Mouse (Mus musculus) limb, embryonic 14.5 days (tissue): ENCODE results near the gene Nbea. TPM values are rescaled to one million over a fixed set of nuclear protein-coding genes. Genes with fewer than 3 reads are reported as not detected.
"Not testable (repeated sequence)": the region's sequence is repeated elsewhere in the genome, so short reads cannot be mapped to it uniquely, and the experiment has no call there.

Experiments
- ATAC-seq: fragments of 200-750 bp; cut with Nextera tagmentation; 2 replicates; pipeline ENCODE4 v1.8.0; 2017; ENCODE audit warnings: low read depth, moderate number of reproducible peaks, moderate TSS enrichment; ENCODE audit not compliant: low FRiP score
- DNase-seq: peaks from one replicate; pipeline ENCODE4 v3.0.0-alpha.2; 2015; ENCODE audit warnings: low spot score
- H3K27ac ChIP-seq: fragments of 300-500 bp; sonication (generic); replicated peaks from 2 replicates; pipeline ENCODE4 v1.5.1; 2014; ENCODE audit warnings: low read depth, mild to moderate bottlenecking, low read length, moderate library complexity, mixed read lengths
- H3K27me3 ChIP-seq: fragments of 300-500 bp; sonication (generic); 2 replicates; pipeline ENCODE4 v1.6.1; 2014; ENCODE audit warnings: low read length, mixed read lengths; ENCODE audit not compliant: control insufficient read depth, insufficient read depth
- H3K36me3 ChIP-seq: fragments of 300-500 bp; sonication (generic); 2 replicates; pipeline ENCODE4 v1.6.1; 2014; ENCODE audit warnings: mild to moderate bottlenecking, low read length, moderate library complexity, mixed read lengths; ENCODE audit not compliant: control insufficient read depth, insufficient read depth
- H3K4me1 ChIP-seq: fragments of 300-500 bp; sonication (generic); 2 replicates; pipeline ENCODE4 v1.6.1; 2014; ENCODE audit warnings: antibody characterized with exemption, low read length, mixed read lengths; ENCODE audit not compliant: control insufficient read depth, insufficient read depth
- H3K4me2 ChIP-seq: fragments of 300-500 bp; sonication (generic); replicated peaks from 2 replicates; pipeline ENCODE4 v1.6.1; 2014; ENCODE audit warnings: low read depth, mild to moderate bottlenecking, low read length, moderate library complexity; ENCODE audit not compliant: severe bottlenecking
- H3K4me3 ChIP-seq: fragments of 300-500 bp; sonication (generic); replicated peaks from 2 replicates; pipeline ENCODE4 v1.5.1; 2014; ENCODE audit warnings: low read length
- H3K9ac ChIP-seq: fragments of 300-500 bp; sonication (generic); 2 replicates; pipeline ENCODE4 v1.6.1; 2014; ENCODE audit warnings: mild to moderate bottlenecking, low read depth, low read length, moderate library complexity; ENCODE audit not compliant: severe bottlenecking
- H3K9me3 ChIP-seq: fragments of 300-500 bp; sonication (generic); 2 replicates; pipeline ENCODE4 v1.6.1; 2016; ENCODE audit warnings: low read length; ENCODE audit not compliant: control insufficient read depth
- POLR2A ChIP-seq: fragments of 200-500 bp; IDR thresholded peaks from 2 replicates; pipeline ENCODE4 v1.8.0; 2012; ENCODE audit warnings: inconsistent platforms, mild to moderate bottlenecking, moderate library complexity, borderline replicate concordance; ENCODE audit not compliant: insufficient read depth, insufficient read length; ENCODE audit errors: extremely low read depth
- WGBS: fragments of 180-500 bp; shearing (Covaris S2); extraction: QIAGEN DNeasy Blood & Tissue Kit; methylation state at CpG from one replicate; pipeline ENCODE4 v1.1.7; 2014; 5-methylcytosine and 5-hydroxymethylcytosine counted together
- polyA plus RNA-seq, 2 experiments: library from polyadenylated mRNA; depleted of rRNA in 1 of 2; stranded (reverse) in 1 of 2; unstranded in 1 of 2; fragments of >200 nt; fragmentation: Nextera tagmentation in 1 of 2; extraction: Ambion mirVana in 1 of 2; gene quantifications; 2 replicates each; pipeline versions ENCODE4 v1.2.1 to v1.2.3; 2012 to 2014

Nbea gene
- polyA plus RNA-seq, 2 experiments: 20.6 to 34.1 TPM

- peaks cover 3% of the 10 kb centered on the region; the same call in 1 of the 2 replicates for H3K4me1 ChIP-seq
- no peak overlapping the region for H3K4me2 ChIP-seq
- no peak overlapping the region for H3K27ac ChIP-seq
- 78% methylated on average over 4 of the region's 4 CpGs for WGBS
- H3K27me3 ChIP-seq: no peaks in the 10 kb centered on the region
- no peak overlapping the region for H3K9ac ChIP-seq
- no peak for TF ChIP-seq POLR2A
- DNase-seq: no peak
- H3K9me3 ChIP-seq: no peaks in the 10 kb centered on the region
- H3K36me3 ChIP-seq: peaks cover 24% of the 10 kb centered on the region
- H3K4me3 ChIP-seq: no peak overlapping the region
- ATAC-seq: no peak
Observed at GRCm38 (mm10) chr3:55627054-55627453, 556.4 kb downstream of the Nbea start.

- 96% methylated on average over 3 of the region's 3 CpGs for WGBS
- not testable (repeated sequence) for H3K4me1 ChIP-seq, H3K9me3 ChIP-seq, H3K36me3 ChIP-seq, ATAC-seq, H3K4me2 ChIP-seq, DNase-seq, H3K27ac ChIP-seq, H3K4me3 ChIP-seq, H3K9ac ChIP-seq, H3K27me3 ChIP-seq
Observed at GRCm38 (mm10) chr3:55621958-55622357, 561.5 kb downstream of the Nbea start.

GRCm38 (mm10) chr3:55618396-55618795, 565.1 kb downstream of the Nbea start:
- no peak for DNase-seq
- Histone ChIP-seq H3K27me3 (no peaks in the 10 kb centered on the region), H3K4me1 (no peaks in the 10 kb centered on the region), H3K36me3 (no peaks in the 10 kb centered on the region), H3K9ac (no peak overlapping the region), H3K4me3 (no peak overlapping the region), H3K4me2 (no peak overlapping the region), H3K27ac (no peak overlapping the region), H3K9me3 (no peaks in the 10 kb centered on the region)
- ATAC-seq: no peak
- 88% methylated on average over 3 of the region's 3 CpGs for WGBS
- no peak for TF ChIP-seq POLR2A

GRCm38 (mm10) chr3:55612459-55613115, 570.9 kb downstream of the Nbea start:
- ATAC-seq (0 out of 2 replicates have a peak, but pooled peaks have one; percentile 26), DNase-seq (peak; percentile 35)
- no peaks in the 10 kb centered on the region for H3K36me3 ChIP-seq
- no peak overlapping the region for H3K9ac ChIP-seq
- no peak overlapping the region; the same call in 1 of the 2 replicates for H3K4me2 ChIP-seq
- H3K9me3 ChIP-seq: no peaks in the 10 kb centered on the region
- no peak overlapping the region for H3K4me3 ChIP-seq
- H3K4me1 ChIP-seq: peaks cover 11% of the 10 kb centered on the region
- TF ChIP-seq POLR2A: no peak
- WGBS: 14% methylated on average over 5 of the region's 5 CpGs
- H3K27me3 ChIP-seq: no peaks in the 10 kb centered on the region
- 0 out of 2 replicates have a peak overlapping the region, but pooled peaks have one; percentile 48 for H3K27ac ChIP-seq

- H3K27me3 ChIP-seq: no peaks in the 10 kb centered on the region
- TF ChIP-seq POLR2A: no peak
- DNase-seq (no peak), ATAC-seq (no peak)
- no peak overlapping the region; the same call in 1 of the 2 replicates for H3K4me2 ChIP-seq
- H3K27ac ChIP-seq: peak overlapping the region; percentile 26; the same call in 1 of the 2 replicates
- no peaks in the 10 kb centered on the region for H3K36me3 ChIP-seq
- 43% methylated on average over 5 of the region's 5 CpGs for WGBS
- H3K9me3 ChIP-seq: no peaks in the 10 kb centered on the region
- H3K9ac ChIP-seq: no peak overlapping the region
- H3K4me3 ChIP-seq: no peak overlapping the region
- H3K4me1 ChIP-seq: peaks cover 11% of the 10 kb centered on the region
Observed at GRCm38 (mm10) chr3:55612023-55612422, 571.5 kb downstream of the Nbea start.
